Comparison of ENCODE assay signal across 8 mouse cellular contexts in genomic region chr2:146258736-146259469, GRCm38 (mm10). TPM values are rescaled to one million over a fixed set of nuclear protein-coding genes. Genes with fewer than 3 reads are reported as not detected.
DNase-seq lines count a peak whose midpoint lies in the region; ATAC-seq lines count a peak whose summit lies in the region.

No protein-coding gene starts in this region.

- H3K36me3 ChIP-seq in heart, embryonic 14.5 days (ENCODE audit: control insufficient read depth, insufficient read depth, low read length), result no peaks in the 10 kb centered on the region

- peak overlapping the region; percentile 27 for H3K4me2 ChIP-seq in heart, embryonic 14.5 days (ENCODE audit: low read length)

- WGBS in heart, embryonic 14.5 days, result 22% methylated on average over 10 of the region's 10 CpGs

- H3K9me3 ChIP-seq in heart, embryonic 14.5 days (ENCODE audit: control insufficient read depth, low read length), result no peaks in the 10 kb centered on the region

- no peaks in the 10 kb centered on the region for H3K27me3 ChIP-seq in heart, embryonic 14.5 days (ENCODE audit: control insufficient read depth, insufficient read depth, low read length)

- H3K4me1 ChIP-seq in heart, embryonic 14.5 days (ENCODE audit: control insufficient read depth in 2 of 2, insufficient read depth in 2 of 2, low read length in 2 of 2), result peaks cover 10 to 22% of the 10 kb centered on the region in 2 experiments

- no peak overlapping the region for H3K4me3 ChIP-seq in heart, embryonic 14.5 days (ENCODE audit: control insufficient read depth in 1 of 2, insufficient read depth in 1 of 2, low read depth in 1 of 2, low read length in 2 of 2)

- H3K27ac ChIP-seq in heart, embryonic 14.5 days (replicated peaks in 1 of 2; ENCODE audit: control insufficient read depth in 1 of 2, insufficient read depth in 1 of 2, low read depth in 2 of 2, low read length in 2 of 2), result no peak overlapping the region

- no peak overlapping the region for H3K9ac ChIP-seq in heart, embryonic 14.5 days (ENCODE audit: low read length)

- 0 out of 2 replicates have a peak, but pooled peaks have one; percentile 43 for ATAC-seq in heart, embryonic 14.5 days (ENCODE audit: insufficient number of reproducible peaks, insufficient read depth, low FRiP score, low read depth)

- peak; percentile 25 for DNase-seq in testis, postnatal 14 days (ENCODE audit: low spot score)
- no peak for DNase-seq in testis, postnatal 10 days (ENCODE audit: low spot score)
- peak; percentile 55 to 57 for DNase-seq in left cerebral cortex, adult 9 months (ENCODE audit: low spot score in 2 of 2)
- peak; percentile 54 to 64 for DNase-seq in right cerebral cortex, postnatal 10 days (ENCODE audit: low spot score in 2 of 2)
- no peak for DNase-seq in urinary bladder, postnatal 36 days (ENCODE audit: low spot score in 2 of 2)
- DNase-seq in thymus, postnatal 10 days (ENCODE audit: low spot score in 2 of 2), result no peak
- no peak for DNase-seq in cerebellum, adult 11 months

RNA-seq across cellular contexts. Expression of gene Insm1, which starts 37.2 kb away (rescaled TPM):
- polyA plus RNA-seq in heart, embryonic 14.5 days (2014; fragmentation: Nextera tagmentation; extraction: Ambion mirVana), result not detected in 2 replicates

Comparison
In these comparisons a context has a peak if more than half of its experiments do, and no peak if none do; other contexts are left out.
1. DNase-seq: peak in testis, postnatal 14 days (single experiment), left cerebral cortex, adult 9 months (2 of 2) and right cerebral cortex, postnatal 10 days (2 of 2); none in testis, postnatal 10 days (single experiment), urinary bladder, postnatal 36 days (0 of 2), thymus, postnatal 10 days (0 of 2) and cerebellum, adult 11 months (single experiment).